9 mouse cellular contexts compared by ENCODE assay signal in the genomic region with DNA sequence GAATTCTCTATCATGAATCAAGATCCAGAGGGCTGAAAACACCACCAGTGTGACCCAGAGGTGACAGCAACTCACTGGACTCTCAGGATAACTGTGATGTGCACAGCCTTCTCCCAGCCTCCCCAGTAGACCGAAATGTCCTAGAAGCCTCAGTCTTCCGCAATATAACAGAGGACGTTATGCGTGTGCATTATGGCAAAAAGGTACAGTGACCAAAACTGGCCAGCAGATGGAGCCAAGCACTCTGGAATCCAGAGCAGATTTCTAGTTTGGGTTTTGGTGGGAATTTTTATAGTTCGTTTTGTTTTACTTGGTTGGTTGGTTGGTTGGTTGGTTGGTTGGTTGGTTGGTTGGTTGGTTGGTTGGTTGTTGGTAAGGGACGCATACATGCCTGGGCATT. TPM values are rescaled to one million over a fixed set of nuclear protein-coding genes. Genes with fewer than 3 reads are reported as not detected.
DNase-seq lines count a peak whose midpoint lies in the region; ATAC-seq and TF ChIP-seq lines count a peak whose summit lies in the region.
"Had no signal": no experiment of that assay in that cellular context is flagged by ENCODE, and none has a peak within 500 bp of the region (broad histone marks: within the 10 kb centered on the region; RNA-seq: fewer than 3 reads in every experiment).

No protein-coding gene starts in this region.

- no peaks in the 10 kb centered on the region for H3K4me1 ChIP-seq in liver, adult 2 months (ENCODE audit: control insufficient read depth, insufficient read depth, low read length)
- H3K4me1 ChIP-seq in liver, embryonic 11.5 days (replicated peaks; ENCODE audit: control insufficient read depth, insufficient read depth, low read length), result no peaks in the 10 kb centered on the region
- H3K4me1 ChIP-seq in liver, embryonic 14.5 days (replicated peaks; ENCODE audit: control insufficient read depth in 2 of 2, insufficient read depth in 2 of 2, low read length in 1 of 2), result no peaks in the 10 kb centered on the region

- no peaks in the 10 kb centered on the region for H3K9me3 ChIP-seq in liver, embryonic 11.5 days (ENCODE audit: control insufficient read depth, low read length)
- no peaks in the 10 kb centered on the region for H3K9me3 ChIP-seq in liver, embryonic 14.5 days (ENCODE audit: control insufficient read depth, low read length)

- peak; percentile 54 for TF ChIP-seq CTCF in liver, adult 2 months (IDR thresholded peaks at IDR 0.05; ENCODE audit: low read depth, low read length)
- peak; percentile 76 for TF ChIP-seq CTCF in liver, embryonic 14.5 days (IDR thresholded peaks at IDR 0.05; ENCODE audit: low read depth)

- no peaks in the 10 kb centered on the region for H3K79me2 ChIP-seq in liver, adult 2 months (ENCODE audit: control insufficient read depth, insufficient read depth, low read length)

- no peak for TF ChIP-seq POLR2A in liver, adult 2 months (IDR thresholded peaks at IDR 0.05; ENCODE audit: extremely low read depth, insufficient read depth, low read length)

- no peak overlapping the region for H3K4me2 ChIP-seq in liver, embryonic 11.5 days
- no peak overlapping the region for H3K4me2 ChIP-seq in liver, embryonic 14.5 days (ENCODE audit: low read depth)

- no peak overlapping the region for H3K27ac ChIP-seq in liver, adult 2 months (replicated peaks; ENCODE audit: insufficient read depth, low read depth, low read length)
- no peak overlapping the region for H3K27ac ChIP-seq in liver, embryonic 11.5 days (ENCODE audit: low read depth, low read length)
- H3K27ac ChIP-seq in liver, embryonic 14.5 days, result no peak overlapping the region

- no peaks in the 10 kb centered on the region for H3K27me3 ChIP-seq in liver, adult 2 months (ENCODE audit: control insufficient read depth, insufficient read depth, low read length)
- no peaks in the 10 kb centered on the region for H3K27me3 ChIP-seq in liver, embryonic 11.5 days (replicated peaks; ENCODE audit: control insufficient read depth, insufficient read depth, low read length)
- no peaks in the 10 kb centered on the region for H3K27me3 ChIP-seq in liver, embryonic 14.5 days (ENCODE audit: control insufficient read depth, insufficient read depth, low read length)

- H3K36me3 ChIP-seq in liver, adult 2 months (ENCODE audit: control insufficient read depth, insufficient read depth, low read length), result no peaks in the 10 kb centered on the region
- H3K36me3 ChIP-seq in liver, embryonic 11.5 days (ENCODE audit: control insufficient read depth, insufficient read depth, low read length), result no peaks in the 10 kb centered on the region; the same call in 1 of the 2 replicates
- H3K36me3 ChIP-seq in liver, embryonic 14.5 days (replicated peaks; ENCODE audit: control insufficient read depth, insufficient read depth, low read depth), result no peaks in the 10 kb centered on the region

- H3K9ac ChIP-seq in liver, adult 2 months (ENCODE audit: low read depth, low read length), result no peak overlapping the region
- H3K9ac ChIP-seq in liver, embryonic 11.5 days (ENCODE audit: low read depth, low read length), result no peak overlapping the region
- H3K9ac ChIP-seq in liver, embryonic 14.5 days (replicated peaks), result no peak overlapping the region

- DNase-seq in embryo, embryonic 10 days (ENCODE audit: low spot score), result peak; percentile 67
- DNase-seq in embryo, embryonic 9.5 days (ENCODE audit: extremely low spot score), result no peak
- no peak for DNase-seq in liver, adult 2 months (ENCODE audit: extremely low read depth, low read depth, low spot score)
- no peak for DNase-seq in liver, embryonic 11.5 days (ENCODE audit: low spot score)
- peak; percentile 56 for DNase-seq in adrenal gland, postnatal 14 days
- peak; percentile 30 to 56 for DNase-seq in frontal cortex, postnatal 36 days (ENCODE audit: low spot score in 2 of 2)
- peak in 1 of 3 experiments; percentile 9 for DNase-seq in liver, embryonic 14.5 days (ENCODE audit: low read depth in 3 of 3, low spot score in 3 of 3)
- DNase-seq in right cerebral cortex, postnatal 4 days, result peak; percentile 84

- H3K4me3 ChIP-seq in liver, adult 2 months (ENCODE audit: insufficient read depth, low read depth, low read length), result no peak overlapping the region
- no peak overlapping the region for H3K4me3 ChIP-seq in liver, embryonic 11.5 days (ENCODE audit: low read depth, low read length)
- H3K4me3 ChIP-seq in liver, embryonic 14.5 days (ENCODE audit: insufficient read depth in 1 of 2, low read depth in 2 of 2, low read length in 2 of 2), result no peak overlapping the region
- H3K4me3 ChIP-seq: myocyte had no signal

- 37% methylated on average over 6 of the region's 6 CpGs for WGBS in liver, adult 2 months
- 44% methylated on average over 6 of the region's 6 CpGs for WGBS in liver, embryonic 11.5 days
- WGBS in liver, embryonic 14.5 days (ENCODE audit: insufficient replicate concordance), result 37% methylated on average over 6 of the region's 6 CpGs

- no peak for TF ChIP-seq EP300 in liver, embryonic 14.5 days (IDR thresholded peaks at IDR 0.05; ENCODE audit: low read depth)

- ATAC-seq in liver, embryonic 11.5 days (replicated peaks; ENCODE audit: low FRiP score), result no peak
- ATAC-seq in liver, embryonic 14.5 days (ENCODE audit: insufficient read depth), result no peak

RNA-seq across cellular contexts. Expression of a gene that starts 43.3 kb away (rescaled TPM):
- total RNA-seq in liver, adult 2 months (2014; rRNA removed), result 27.4 and 29.8 TPM in 2 replicates
- 14.4 and 20.1 TPM in 2 replicates for polyA plus RNA-seq in liver, adult 2 months (2012; rRNA removed)
- 36.7 and 43.4 TPM in 2 replicates for polyA plus RNA-seq in liver, embryonic 11.5 days (2014; fragmentation: Nextera tagmentation; extraction: Ambion mirVana)
- total RNA-seq in adrenal gland, postnatal 14 days (2021), result 52.8 and 57.8 TPM in 2 replicates
- 12.0 and 15.3 TPM in 2 replicates for polyA plus RNA-seq in liver, embryonic 14.5 days (2012; rRNA removed)
- 17.6 and 18.8 TPM in 2 replicates for polyA plus RNA-seq in liver, embryonic 14.5 days (2014; fragmentation: Nextera tagmentation; extraction: Ambion mirVana)

RNA-seq across cellular contexts. Expression of a gene that starts 43.3 kb away (rescaled TPM):
- 6.7 and 8.1 TPM in 2 replicates for total RNA-seq in liver, adult 2 months (2014; rRNA removed)
- polyA plus RNA-seq in liver, adult 2 months (2012; rRNA removed), result 3.3 and 5.1 TPM in 2 replicates
- polyA plus RNA-seq in liver, embryonic 11.5 days (2014; fragmentation: Nextera tagmentation; extraction: Ambion mirVana), result 28.0 and 28.9 TPM in 2 replicates
- total RNA-seq in adrenal gland, postnatal 14 days (2021), result 29.5 and 36.4 TPM in 2 replicates
- 4.8 and 5.4 TPM in 2 replicates for polyA plus RNA-seq in liver, embryonic 14.5 days (2012; rRNA removed)
- polyA plus RNA-seq in liver, embryonic 14.5 days (2014; fragmentation: Nextera tagmentation; extraction: Ambion mirVana), result 10.8 and 11.7 TPM in 2 replicates

Comparison
In these comparisons a context has a peak if more than half of its experiments do, and no peak if none do; other contexts are left out.
1. DNase-seq: peak in embryo, embryonic 10 days (single experiment), adrenal gland, postnatal 14 days (single experiment), frontal cortex, postnatal 36 days (2 of 2) and right cerebral cortex, postnatal 4 days (single experiment); none in embryo, embryonic 9.5 days (single experiment), liver, adult 2 months (single experiment) and liver, embryonic 11.5 days (single experiment).